Mouse (Mus musculus) left cerebral cortex, postnatal 4 days (tissue): ENCODE measurements around the gene Scube3. TPM values are rescaled to one million over a fixed set of nuclear protein-coding genes. Genes with fewer than 3 reads are reported as not detected.
A peak's percentile ranks its signal among the peaks of the same experiment; 100 is the strongest.
"Not testable (repeated sequence)": the region's sequence is repeated elsewhere in the genome, so short reads cannot be mapped to it uniquely, and the experiment has no call there.

Source experiments
- DNase-seq: peaks from one replicate; pipeline ENCODE4 v3.0.0-alpha.2; 2022
- intact Hi-C: fragments of 180-260 bp; cut with DNase I; formaldehyde crosslinking; loops from one replicate; pipeline ENCODE4 v1.15.1; 2025
- total RNA-seq, 2 experiments: library from RNA; stranded (reverse); gene quantifications; 2 replicates each; pipeline ENCODE4 v1.2.3; 2021

Scube3 gene
- total RNA-seq, 2 experiments from 2014 or later, result 15.0 to 15.9 TPM

DNA sequence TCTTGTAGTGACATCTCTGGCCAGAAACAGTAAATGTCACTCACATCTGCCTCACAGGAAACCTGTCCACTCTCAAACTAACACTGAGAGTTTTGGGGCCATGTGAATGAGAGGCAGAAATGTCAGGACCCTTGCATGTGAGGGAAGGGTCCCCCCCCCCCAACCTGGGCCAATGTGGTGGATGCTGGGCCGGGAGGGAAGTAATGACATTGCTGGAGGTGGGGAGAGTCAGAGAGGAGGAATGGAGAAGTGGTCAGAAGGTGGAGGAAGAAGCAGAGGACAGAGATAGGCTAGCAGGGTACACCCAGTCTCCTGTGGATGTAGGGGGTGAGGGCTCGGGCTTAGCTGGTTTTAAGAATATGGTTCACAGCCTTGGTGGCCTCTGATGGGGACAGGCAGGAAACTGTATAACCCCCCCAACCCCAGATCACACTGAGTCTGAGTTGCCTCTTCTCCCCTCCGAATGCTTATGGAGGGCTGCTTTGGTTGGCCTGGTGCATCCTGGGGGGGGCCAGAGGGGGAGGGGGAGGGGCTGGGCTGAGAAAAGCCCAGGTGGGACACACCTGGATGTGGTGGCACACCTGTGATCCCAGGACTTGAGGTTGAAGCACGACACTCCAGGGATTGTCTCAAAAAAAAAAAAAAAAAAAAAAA lies 67.6 kb downstream of the Scube3 start:
- no peak for DNase-seq
- intact Hi-C loops, result no loop called here

DNA sequence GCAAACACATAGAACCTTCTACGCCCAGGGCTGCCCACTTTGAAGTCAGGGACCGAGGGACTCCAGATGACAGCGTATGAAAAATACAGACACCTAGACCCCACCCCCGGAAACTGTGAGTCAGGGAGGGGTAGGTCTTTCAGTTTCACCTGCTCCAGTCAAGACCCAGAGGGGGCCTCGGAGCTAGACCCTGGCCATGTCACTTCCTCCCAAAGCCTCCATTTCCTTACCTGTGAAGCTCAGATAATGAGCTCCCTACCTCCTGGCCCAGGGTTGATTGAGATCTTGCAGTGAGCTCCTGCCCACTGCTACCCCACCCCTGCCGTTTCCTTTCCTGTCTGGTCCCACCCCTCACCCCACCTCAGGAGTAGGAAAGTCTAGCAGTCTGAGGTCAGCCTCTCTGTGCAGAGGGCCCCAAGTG lies 70.0 kb downstream of the Scube3 start:
- intact Hi-C loops, result no loop called here
- DNase-seq, result no peak

DNA sequence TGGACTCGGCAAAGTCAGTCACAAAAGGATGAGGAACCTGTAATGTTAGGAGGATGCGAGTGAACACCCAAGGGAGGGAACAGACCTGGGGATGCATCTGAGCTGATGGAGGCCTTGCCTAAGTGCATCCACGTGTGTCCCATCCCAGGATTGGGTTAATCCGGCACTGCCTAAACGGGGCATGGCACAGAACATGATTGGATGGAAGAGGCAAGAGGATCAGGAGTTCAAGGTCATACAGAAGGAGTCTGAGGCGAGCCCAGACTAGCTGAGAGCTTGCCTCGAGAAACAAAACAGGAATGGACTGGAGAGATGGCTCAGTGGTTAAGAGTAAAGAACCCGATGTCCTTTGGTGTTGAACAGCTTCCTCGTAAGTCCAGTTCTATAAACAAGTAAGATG lies 70.5 kb downstream of the Scube3 start:
- no peak for DNase-seq
- intact Hi-C loops, result no loop called here

DNA sequence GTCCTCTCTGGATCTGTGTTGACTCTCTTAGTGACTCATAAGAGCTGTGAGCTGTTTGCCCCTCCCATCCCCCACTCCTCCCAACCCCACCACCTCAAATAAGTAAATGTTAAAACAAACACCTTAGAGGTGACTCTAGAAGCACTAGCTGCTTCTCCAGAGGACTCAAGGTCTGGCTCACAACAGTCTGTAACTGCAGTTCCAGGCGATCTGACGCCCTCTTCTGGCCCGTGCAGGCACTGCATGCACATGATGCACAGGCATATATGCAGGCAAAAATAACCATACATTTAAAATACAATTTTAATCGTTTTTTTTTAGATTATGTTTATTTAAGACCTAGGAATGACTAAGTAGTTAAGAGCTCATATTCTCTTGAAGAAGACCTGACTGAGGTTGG lies 71.3 kb downstream of the Scube3 start:
- intact Hi-C loops, result no loop called here
- no peak for DNase-seq

DNA sequence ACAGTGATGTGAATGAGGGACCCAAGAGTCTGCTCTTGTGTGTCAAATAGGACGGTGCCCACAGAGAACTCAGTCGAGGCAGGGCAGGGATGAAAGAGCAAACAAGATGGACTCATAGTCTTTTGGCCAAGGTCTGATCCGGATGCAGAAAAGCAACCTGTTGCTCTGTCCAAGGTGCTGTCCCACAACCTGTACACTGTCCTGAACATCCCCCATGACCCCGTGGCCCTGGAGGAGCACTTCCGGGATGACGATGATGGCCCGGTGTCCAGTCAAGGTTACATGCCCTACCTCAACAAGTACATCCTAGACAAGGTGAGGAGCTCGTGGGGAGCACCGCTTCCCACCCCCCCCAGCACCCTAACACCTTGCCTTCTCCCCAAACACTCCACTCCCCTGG lies 74.8 kb downstream of the Scube3 start:
- intact Hi-C loops, result no loop called here
- DNase-seq, result no peak

DNA sequence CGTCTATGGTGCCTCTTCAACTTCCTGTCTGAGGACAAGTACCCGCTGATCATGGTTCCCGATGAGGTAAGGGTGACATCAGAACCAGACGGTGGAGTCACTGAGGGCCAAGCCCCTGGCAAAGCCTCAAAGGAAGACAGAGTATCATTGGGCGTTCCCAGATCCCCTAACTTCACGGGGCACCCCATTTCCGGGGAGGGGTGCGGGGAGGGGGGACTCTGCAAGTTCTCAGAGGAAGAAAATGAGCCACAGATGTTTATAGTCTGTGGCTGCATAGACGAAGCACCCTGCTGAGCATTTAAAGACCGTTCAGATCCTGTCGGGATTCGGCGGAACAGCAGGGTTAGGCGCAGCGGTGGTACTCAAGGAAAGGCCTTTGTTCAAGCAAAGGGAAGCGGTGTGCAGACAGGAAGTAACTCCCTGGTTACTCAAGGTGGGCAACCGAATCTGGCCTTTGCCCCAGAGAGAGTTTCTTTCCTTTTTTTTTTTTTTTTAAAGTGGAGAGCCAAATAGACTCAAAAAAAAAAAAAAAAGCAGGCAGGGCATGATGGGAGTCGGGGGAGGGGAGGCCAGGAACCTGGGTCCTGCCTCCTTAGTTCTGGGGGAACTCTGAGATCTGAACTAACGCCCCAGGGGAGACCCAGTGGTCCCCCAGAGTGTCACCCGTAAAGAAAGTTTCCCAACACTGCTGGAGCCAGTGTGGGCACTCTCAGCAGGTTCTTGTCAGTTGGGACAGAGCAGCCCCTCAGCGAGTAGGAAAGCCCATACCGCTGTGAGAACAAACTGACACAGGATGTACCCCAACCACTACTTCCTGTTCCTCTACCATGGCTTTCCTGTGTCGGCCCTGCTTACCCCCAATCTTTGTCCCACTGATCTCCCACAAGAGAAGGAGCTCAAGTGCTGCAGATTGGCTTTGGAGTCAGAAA lies 76.0 kb downstream of the Scube3 start:
- DNase-seq, result no peak
- intact Hi-C loops, result no loop called here

DNA sequence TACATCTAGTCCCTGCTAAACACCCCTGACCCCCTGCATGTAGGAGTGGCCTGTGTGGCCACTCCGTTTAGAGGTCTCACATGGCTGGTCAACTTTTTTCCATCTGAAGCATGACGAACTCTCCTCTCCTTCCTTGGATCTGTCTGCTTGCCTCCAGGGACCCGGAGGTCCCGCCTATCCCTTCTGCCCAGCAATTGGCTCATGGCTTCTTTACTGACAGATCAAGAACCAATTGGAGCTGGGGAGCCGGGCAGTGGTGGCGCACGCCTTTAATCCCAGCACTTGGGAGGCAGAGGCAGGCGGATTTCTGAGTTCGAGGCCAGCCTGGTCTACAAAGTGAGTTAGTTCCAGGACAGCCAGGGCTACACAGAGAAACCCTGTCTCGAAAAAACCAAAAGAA lies 80.5 kb downstream of the Scube3 start:
- DNase-seq, intact Hi-C loops: not testable (repeated sequence)

DNA sequence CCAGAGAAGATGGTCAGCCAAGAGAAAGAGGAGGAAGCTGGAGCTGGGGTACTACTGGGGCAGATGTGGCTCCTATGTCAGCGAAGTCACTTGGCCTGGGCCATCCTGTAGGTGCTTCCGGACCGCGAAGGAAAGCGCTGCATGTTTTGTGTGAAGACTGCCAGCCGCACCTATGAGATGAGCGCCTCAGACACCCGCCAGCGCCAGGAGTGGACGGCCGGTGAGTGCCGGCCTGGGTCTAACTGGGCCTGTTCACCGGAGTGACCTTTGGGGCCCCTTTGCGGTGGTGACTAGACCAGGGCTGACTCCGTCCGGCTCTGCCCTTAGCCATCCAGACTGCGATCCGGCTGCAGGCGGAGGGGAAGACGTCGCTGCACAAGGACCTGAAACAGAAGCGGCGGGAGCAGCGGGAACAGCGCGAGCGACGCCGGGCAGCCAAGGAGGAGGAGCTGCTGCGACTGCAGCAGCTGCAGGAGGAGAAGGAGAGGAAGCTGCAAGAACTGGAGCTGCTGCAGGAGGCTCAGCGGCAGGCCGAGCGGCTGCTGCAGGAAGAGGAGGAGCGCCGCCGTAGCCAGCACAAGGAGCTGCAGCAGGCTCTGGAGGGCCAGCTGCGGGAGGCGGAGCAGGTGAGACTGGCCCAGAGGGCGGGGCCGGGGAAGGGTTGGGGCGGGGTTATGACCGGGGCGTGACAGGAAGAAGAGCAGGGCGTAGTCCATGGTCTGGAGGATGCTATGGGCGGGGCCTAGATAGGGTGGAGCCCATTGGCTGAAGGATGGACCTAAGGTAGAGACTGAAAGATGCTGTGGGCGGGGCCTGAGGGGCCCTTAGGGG lies 81.8 kb downstream of the Scube3 start:
- intact Hi-C loops, result no loop called here
- DNase-seq, result peak; percentile 95

Other genes starting within 250 kb of the Scube3 start
- 10 to 100 TPM; 45.5 to 46.5 TPM for gene Anks1, start 232.8 kb upstream of the Scube3 start, total RNA-seq
- gene Taf11, start 232.3 kb upstream of the Scube3 start, total RNA-seq, result 10 to 100 TPM; 32.4 to 32.7 TPM
- 1 to 10 TPM; 2.2 to 3.6 TPM for gene Tcp11, start 61.5 kb upstream of the Scube3 start, total RNA-seq
- 10 to 100 TPM; 85.8 to 90.7 TPM for gene Zfp523, start 35.0 kb downstream of the Scube3 start, total RNA-seq
- gene Def6, start 65.6 kb downstream of the Scube3 start, total RNA-seq, result 1 to 10 TPM; 7.2 to 9.1 TPM
- gene Ppard, start 90.6 kb downstream of the Scube3 start, total RNA-seq, result 10 to 100 TPM; 17.4 to 19.0 TPM
- 10 to 100 TPM; 28.9 to 29.0 TPM for gene Fance, start 171.4 kb downstream of the Scube3 start, total RNA-seq
- gene Rpl10a, start 186.3 kb downstream of the Scube3 start, total RNA-seq, result 100 to 1,000 TPM; 646 to 664 TPM
- gene Tead3, start 208.7 kb downstream of the Scube3 start, total RNA-seq, result 1 to 10 TPM; 5.8 to 6.3 TPM
- gene Tulp1, start 223.1 kb downstream of the Scube3 start, total RNA-seq, result under 1 TPM; 0.58 to 0.92 TPM